Mouse (Mus musculus) intestine, embryonic 14.5 days (tissue): ENCODE results near the gene Maco1. TPM values are rescaled to one million over a fixed set of nuclear protein-coding genes. Genes with fewer than 3 reads are reported as not detected.

Experiments used
- ATAC-seq: fragments of 200-750 bp; cut with Nextera tagmentation; replicated peaks from 2 replicates; pipeline ENCODE4 v1.8.0; 2017; ENCODE audit warnings: low read depth, moderate number of reproducible peaks, moderate TSS enrichment, moderate library complexity; ENCODE audit not compliant: low FRiP score, low TSS enrichment
- DNase-seq: peaks from one replicate; pipeline ENCODE4 v3.0.0-alpha.2; 2018; ENCODE audit warnings: low spot score
- H3K27ac ChIP-seq: fragments of 300-500 bp; sonication (generic); 2 replicates; pipeline ENCODE4 v1.5.1; 2014; ENCODE audit warnings: low read depth, mild to moderate bottlenecking, control low read depth
- H3K27me3 ChIP-seq: fragments of 300-500 bp; sonication (generic); replicated peaks from 2 replicates; pipeline ENCODE4 v1.6.1; 2014; ENCODE audit warnings: low read length, control low read depth; ENCODE audit not compliant: control insufficient read depth, insufficient read depth
- H3K36me3 ChIP-seq: fragments of 300-500 bp; sonication (generic); 2 replicates; pipeline ENCODE4 v1.6.1; 2014; ENCODE audit warnings: low read length, control low read depth; ENCODE audit not compliant: control insufficient read depth, insufficient read depth
- H3K4me1 ChIP-seq: fragments of 300-500 bp; sonication (generic); replicated peaks from 2 replicates; pipeline ENCODE4 v1.6.1; 2014; ENCODE audit warnings: low read length, control low read depth, mixed read lengths; ENCODE audit not compliant: control insufficient read depth, insufficient read depth
- H3K4me2 ChIP-seq: fragments of 300-500 bp; sonication (generic); 2 replicates; pipeline ENCODE4 v1.6.1; 2014; ENCODE audit warnings: low read length
- H3K4me3 ChIP-seq: fragments of 300-500 bp; sonication (generic); 2 replicates; pipeline ENCODE4 v1.5.1; 2014; ENCODE audit warnings: low read depth, low read length, control low read depth, mixed read lengths
- H3K9ac ChIP-seq: fragments of 300-500 bp; sonication (generic); 2 replicates; pipeline ENCODE4 v1.6.1; 2014; ENCODE audit warnings: mild to moderate bottlenecking, low read length
- H3K9me3 ChIP-seq: fragments of 300-500 bp; sonication (generic); 2 replicates; pipeline ENCODE4 v1.6.1; 2016; ENCODE audit warnings: low read length, control low read depth; ENCODE audit not compliant: control insufficient read depth
- WGBS: fragments of 180-500 bp; shearing (Covaris S2); extraction: QIAGEN DNeasy Blood & Tissue Kit; methylation state at CpG from one replicate; pipeline ENCODE4 v1.1.7; 2014; 5-methylcytosine and 5-hydroxymethylcytosine counted together
- polyA plus RNA-seq: library from polyadenylated mRNA; unstranded; fragments of >200 nt; fragmentation: Nextera tagmentation; extraction: Ambion mirVana; gene quantifications from 2 replicates; pipeline ENCODE4 v1.2.1, GENCODE M21; 2014

The Maco1 gene
- polyA plus RNA-seq, 1 experiment from 2014 or later = 34.2 TPM

GRCm38 (mm10) chr4:134768226-134768888, 84.8 kb downstream of the Maco1 start:
- Histone ChIP-seq H3K4me1 (peaks cover 13% of the 10 kb centered on the region), H3K9ac (peak overlapping the region; percentile 59; the same call in 1 of the 2 replicates), H3K9me3 (no peaks in the 10 kb centered on the region), H3K36me3 (no peaks in the 10 kb centered on the region), H3K27ac (no peak overlapping the region), H3K27me3 (no peaks in the 10 kb centered on the region), H3K4me3 (peak overlapping the region; percentile 76), H3K4me2 (peak overlapping the region; percentile 84)
- ATAC-seq (no peak), DNase-seq (no peak)
- 12% methylated on average over 21 of the region's 21 CpGs for WGBS

GRCm38 (mm10) chr4:134767426-134768225, 85.5 kb downstream of the Maco1 start, which contains the start of gene Ldlrap1:
Gene Ldlrap1, minus strand, starts transcription at chr4:134768024.
- Histone ChIP-seq H3K27me3 (no peaks in the 10 kb centered on the region), H3K27ac (no peak within 1 kb of the TSS), H3K4me2 (peak within 1 kb of the TSS; percentile 84), H3K36me3 (no peaks in the 10 kb centered on the region), H3K4me1 (peaks cover 16% of the 10 kb centered on the region), H3K4me3 (peak within 1 kb of the TSS; percentile 76), H3K9ac (peak within 1 kb of the TSS; percentile 59), H3K9me3 (no peaks in the 10 kb centered on the region)
- under 1% methylated on average over 79 of the region's 80 CpGs for WGBS
- peak; percentile 87 for DNase-seq
- ATAC-seq = peak; percentile 78

- DNase-seq (no peak), ATAC-seq (peak; percentile 25; the same call in 1 of the 2 replicates)
- 2% methylated on average over 23 of the region's 23 CpGs for WGBS
- H3K9me3 ChIP-seq = no peaks in the 10 kb centered on the region
- peak overlapping the region; percentile 76 for H3K4me3 ChIP-seq
- no peak overlapping the region for H3K27ac ChIP-seq
- no peaks in the 10 kb centered on the region for H3K36me3 ChIP-seq
- H3K9ac ChIP-seq = peak overlapping the region; percentile 59
- H3K4me1 ChIP-seq = peaks cover 18% of the 10 kb centered on the region
- peak overlapping the region; percentile 84 for H3K4me2 ChIP-seq
- H3K27me3 ChIP-seq = no peaks in the 10 kb centered on the region
These were observed 86.2 kb downstream of the Maco1 start for GRCm38 (mm10) chr4:134766904-134767425.

GRCm38 (mm10) chr4:134766277-134766676, 86.9 kb downstream of the Maco1 start:
- Histone ChIP-seq H3K9ac (no peak overlapping the region), H3K27me3 (no peaks in the 10 kb centered on the region), H3K27ac (no peak overlapping the region), H3K4me1 (peaks cover 18% of the 10 kb centered on the region), H3K4me3 (no peak overlapping the region), H3K9me3 (no peaks in the 10 kb centered on the region), H3K4me2 (peak overlapping the region; percentile 84), H3K36me3 (no peaks in the 10 kb centered on the region)
- ATAC-seq (no peak), DNase-seq (no peak)
- 75% methylated on average over 6 of the region's 6 CpGs for WGBS

- H3K27ac ChIP-seq = no peak overlapping the region
- WGBS = 53% methylated on average over 3 of the region's 3 CpGs
- H3K36me3 ChIP-seq = no peaks in the 10 kb centered on the region
- H3K4me2 ChIP-seq = no peak overlapping the region
- ATAC-seq (no peak), DNase-seq (no peak)
- H3K4me3 ChIP-seq = no peak overlapping the region
- H3K9me3 ChIP-seq = no peaks in the 10 kb centered on the region
- no peak overlapping the region for H3K9ac ChIP-seq
- H3K4me1 ChIP-seq = peaks cover 31% of the 10 kb centered on the region
- H3K27me3 ChIP-seq = no peaks in the 10 kb centered on the region
These were observed 88.8 kb downstream of the Maco1 start for GRCm38 (mm10) chr4:134764333-134764732.

GRCm38 (mm10) chr4:134762360-134762759, 90.8 kb downstream of the Maco1 start:
- ATAC-seq = no peak
- H3K9ac ChIP-seq = no peak overlapping the region; the same call in 1 of the 2 replicates
- no peak overlapping the region for H3K4me2 ChIP-seq
- H3K27ac ChIP-seq = no peak overlapping the region
- no peak overlapping the region for H3K4me3 ChIP-seq
- no peak for DNase-seq
- no peaks in the 10 kb centered on the region for H3K36me3 ChIP-seq
- H3K9me3 ChIP-seq = no peaks in the 10 kb centered on the region
- peaks cover 31% of the 10 kb centered on the region for H3K4me1 ChIP-seq
- H3K27me3 ChIP-seq = no peaks in the 10 kb centered on the region
- 75% methylated on average over 6 of the region's 6 CpGs for WGBS

- 28% methylated on average over 9 of the region's 9 CpGs for WGBS
- no peaks in the 10 kb centered on the region for H3K27me3 ChIP-seq
- H3K4me1 ChIP-seq = peaks cover 22% of the 10 kb centered on the region
- no peak overlapping the region for H3K9ac ChIP-seq
- ATAC-seq (no peak), DNase-seq (peak; percentile 74)
- H3K4me2 ChIP-seq = peak overlapping the region; percentile 16; the same call in 1 of the 2 replicates
- H3K9me3 ChIP-seq = no peaks in the 10 kb centered on the region
- no peak overlapping the region for H3K4me3 ChIP-seq
- H3K36me3 ChIP-seq = 0 out of 2 replicates have a peak, but pooled peaks cover 3% of the 10 kb centered on the region
- H3K27ac ChIP-seq = 0 out of 2 replicates have a peak overlapping the region, but pooled peaks have one; percentile 9
These were observed 92.3 kb downstream of the Maco1 start for GRCm38 (mm10) chr4:134760793-134761201.

GRCm38 (mm10) chr4:134760281-134760680, 92.9 kb downstream of the Maco1 start:
- 75% methylated on average over 6 of the region's 6 CpGs for WGBS
- Histone ChIP-seq H3K9me3 (no peaks in the 10 kb centered on the region), H3K4me1 (peaks cover 21% of the 10 kb centered on the region), H3K4me2 (no peak overlapping the region), H3K27me3 (no peaks in the 10 kb centered on the region), H3K27ac (no peak overlapping the region), H3K4me3 (no peak overlapping the region), H3K9ac (no peak overlapping the region), H3K36me3 (0 out of 2 replicates have a peak, but pooled peaks cover 3% of the 10 kb centered on the region)
- DNase-seq = no peak
- ATAC-seq = no peak
